Mouse (Mus musculus) adrenal gland, adult (tissue): ENCODE measurements at regions not wholly inside any gene's neighbourhood (a gene's known extent, or its start where the extent isn't known, plus 50 kb on each side); places are given as distances from the start of the nearest gene placed in this dataset.

Experiments
- DNase-seq, 2 experiments: peaks; one replicate each; pipeline ENCODE4 v3.0.0; 2022 to 2023; ENCODE audit warnings: low spot score in 1 of 2; ENCODE audit not compliant: inconsistent age in 2 of 2

GRCm38 (mm10) chr3:116197966-116198365 is 55.3 kb downstream of the Gpr88 start:
- DNase-seq: no peak

GRCm38 (mm10) chr3:116194701-116195100 is 58.6 kb downstream of the Gpr88 start:
- DNase-seq: peak; percentile 22 to 45

- DNase-seq: peak in 1 of 2 experiments; percentile 28
Observed at GRCm38 (mm10) chr3:116191261-116191660, 61.8 kb upstream of the Vcam1 start.

GRCm38 (mm10) chr3:116190727-116191126 is 61.2 kb upstream of the Vcam1 start:
- peak in 1 of 2 experiments; percentile 30 for DNase-seq

- peak in 1 of 2 experiments; percentile 84 for DNase-seq
Observed at GRCm38 (mm10) chr3:116189363-116190100, 60.0 kb upstream of the Vcam1 start.

GRCm38 (mm10) chr3:116185206-116185605 is 55.7 kb upstream of the Vcam1 start:
- DNase-seq: peak in 1 of 2 experiments; percentile 63

- peak; percentile 39 to 72 for DNase-seq
Observed at GRCm38 (mm10) chr3:116184443-116184842, 55.0 kb upstream of the Vcam1 start.

- peak in 1 of 2 experiments; percentile 48 for DNase-seq
Observed at GRCm38 (mm10) chr3:116180341-116180885, 50.9 kb upstream of the Vcam1 start.
